ENCODE assay signal across 8 mouse cellular contexts in genomic region chr4:152315498-152316213, GRCm38 (mm10). TPM values are rescaled to one million over a fixed set of nuclear protein-coding genes. Genes with fewer than 3 reads are reported as not detected.
DNase-seq lines count a peak whose midpoint lies in the region; ATAC-seq lines count a peak whose summit lies in the region.
"Had no signal": no experiment of that assay in that cellular context is flagged by ENCODE, and none has a peak within 500 bp of the region (broad histone marks: within the 10 kb centered on the region; RNA-seq: fewer than 3 reads in every experiment).

No protein-coding gene starts in this region.

- H3K4me3 ChIP-seq in lung, embryonic 15.5 days, result peak overlapping the region; percentile 22
- no peak overlapping the region; the same call in 1 of the 2 replicates for H3K4me3 ChIP-seq in forebrain, embryonic 11.5 days (ENCODE audit: low read depth, low read length)
- peak overlapping the region; percentile 37 for H3K4me3 ChIP-seq in limb, embryonic 12.5 days (replicated peaks)

- no peak overlapping the region for H3K27ac ChIP-seq in lung, embryonic 15.5 days
- no peak overlapping the region for H3K27ac ChIP-seq in forebrain, embryonic 11.5 days (ENCODE audit: low read depth, low read length)
- no peak overlapping the region for H3K27ac ChIP-seq in limb, embryonic 12.5 days

- H3K27me3 ChIP-seq in lung, embryonic 15.5 days, result peaks cover 80% of the 10 kb centered on the region
- peaks cover 75% of the 10 kb centered on the region for H3K27me3 ChIP-seq in forebrain, embryonic 11.5 days (ENCODE audit: control insufficient read depth, insufficient read depth, low read length)
- H3K27me3 ChIP-seq in limb, embryonic 12.5 days, result peaks cover 85% of the 10 kb centered on the region

- peak overlapping the region; percentile 48 for H3K4me2 ChIP-seq in lung, embryonic 15.5 days
- H3K4me2 ChIP-seq in forebrain, embryonic 11.5 days (ENCODE audit: low read depth, low read length, severe bottlenecking), result 0 out of 2 replicates have a peak overlapping the region, but pooled peaks have one; percentile 26
- peak overlapping the region; percentile 58 for H3K4me2 ChIP-seq in limb, embryonic 12.5 days

- H3K9me3 ChIP-seq in lung, embryonic 15.5 days, result no peaks in the 10 kb centered on the region
- no peaks in the 10 kb centered on the region for H3K9me3 ChIP-seq in forebrain, embryonic 11.5 days (ENCODE audit: control insufficient read depth, low read length)
- no peaks in the 10 kb centered on the region for H3K9me3 ChIP-seq in limb, embryonic 12.5 days

- WGBS in lung, embryonic 15.5 days, result under 1% methylated on average over 43 of the region's 43 CpGs
- WGBS in forebrain, embryonic 11.5 days, result under 1% methylated on average over 43 of the region's 43 CpGs
- WGBS in limb, embryonic 12.5 days, result under 1% methylated on average over 43 of the region's 43 CpGs

- H3K4me1 ChIP-seq in lung, embryonic 15.5 days, result peaks cover 22% of the 10 kb centered on the region
- peaks cover 11% of the 10 kb centered on the region; the same call in 1 of the 2 replicates for H3K4me1 ChIP-seq in forebrain, embryonic 11.5 days (replicated peaks; ENCODE audit: control insufficient read depth, insufficient read depth, low read length)
- H3K4me1 ChIP-seq in limb, embryonic 12.5 days (replicated peaks), result peaks cover 36% of the 10 kb centered on the region

- no peaks in the 10 kb centered on the region for H3K36me3 ChIP-seq in lung, embryonic 15.5 days
- no peaks in the 10 kb centered on the region for H3K36me3 ChIP-seq in forebrain, embryonic 11.5 days (ENCODE audit: control insufficient read depth, insufficient read depth, low read length)
- no peaks in the 10 kb centered on the region for H3K36me3 ChIP-seq in limb, embryonic 12.5 days

- no peak for ATAC-seq in lung, embryonic 15.5 days (ENCODE audit: borderline replicate concordance, extremely low read depth, low FRiP score, low TSS enrichment)
- no peak for ATAC-seq in forebrain, embryonic 11.5 days (replicated peaks; ENCODE audit: low FRiP score)
- no peak for ATAC-seq in limb, embryonic 12.5 days (ENCODE audit: insufficient number of reproducible peaks, insufficient read depth, low FRiP score, low TSS enrichment, low read depth)
- no peak for ATAC-seq in inflammation-experienced regulatory T-cells, adult 6 months

- H3K9ac ChIP-seq in lung, embryonic 15.5 days, result no peak overlapping the region
- H3K9ac ChIP-seq in forebrain, embryonic 11.5 days (ENCODE audit: low read length), result no peak overlapping the region
- no peak overlapping the region for H3K9ac ChIP-seq in limb, embryonic 12.5 days (replicated peaks)

- no peak for DNase-seq in lung, postnatal 14 days
- DNase-seq in forebrain, embryonic 11.5 days (ENCODE audit: low spot score), result no peak
- peak; percentile 40 for DNase-seq in right cerebral cortex, postnatal 25 days
- DNase-seq in testis, postnatal 10 days (ENCODE audit: low spot score), result no peak
- DNase-seq: gastrocnemius, postnatal 14 days had no signal

RNA-seq across cellular contexts. Expression of gene Rnf207, which starts 3.1 kb away (rescaled TPM):
- 2.9 and 3.3 TPM in 2 replicates for polyA plus RNA-seq in lung, embryonic 15.5 days (2015; fragmentation: Nextera tagmentation; extraction: Ambion mirVana)
- 0.60 and 1.2 TPM in 2 replicates for polyA plus RNA-seq in forebrain, embryonic 11.5 days (2014; fragmentation: Nextera tagmentation; extraction: Ambion mirVana)
- polyA plus RNA-seq in limb, embryonic 12.5 days (2016; fragmentation: Nextera tagmentation; extraction: Ambion mirVana), result 0.47 and 0.68 TPM in 2 replicates
- not detected for polyA plus RNA-seq in inflammation-experienced regulatory T-cells, adult 6 months (2017; shearing (Covaris generic))

RNA-seq across cellular contexts. Expression of gene Rpl22, which starts 9.9 kb away (rescaled TPM):
- polyA plus RNA-seq in lung, embryonic 15.5 days (2015; fragmentation: Nextera tagmentation; extraction: Ambion mirVana), result 354 and 364 TPM in 2 replicates
- polyA plus RNA-seq in forebrain, embryonic 11.5 days (2014; fragmentation: Nextera tagmentation; extraction: Ambion mirVana), result 310 and 360 TPM in 2 replicates
- polyA plus RNA-seq in limb, embryonic 12.5 days (2016; fragmentation: Nextera tagmentation; extraction: Ambion mirVana), result 405 and 448 TPM in 2 replicates
- 1,000 to 10,000 TPM in 1 of 3 experiments, 100 to 1,000 TPM in 2; 752 to 1,062 (median 960) TPM for polyA plus RNA-seq in inflammation-experienced regulatory T-cells, adult 6 months (2017; shearing (Covaris generic))

RNA-seq across cellular contexts. Expression of gene Icmt, which starts 18.6 kb away (rescaled TPM):
- polyA plus RNA-seq in lung, embryonic 15.5 days (2015; fragmentation: Nextera tagmentation; extraction: Ambion mirVana), result 25.2 and 26.0 TPM in 2 replicates
- polyA plus RNA-seq in forebrain, embryonic 11.5 days (2014; fragmentation: Nextera tagmentation; extraction: Ambion mirVana), result 22.1 and 23.6 TPM in 2 replicates
- 29.3 and 33.2 TPM in 2 replicates for polyA plus RNA-seq in limb, embryonic 12.5 days (2016; fragmentation: Nextera tagmentation; extraction: Ambion mirVana)
- 1 to 10 TPM; 5.1 to 8.8 (median 7.1) TPM for polyA plus RNA-seq in inflammation-experienced regulatory T-cells, adult 6 months (2017; shearing (Covaris generic))

RNA-seq across cellular contexts. Expression of gene Chd5, which starts 22.8 kb away (rescaled TPM):
- polyA plus RNA-seq in lung, embryonic 15.5 days (2015; fragmentation: Nextera tagmentation; extraction: Ambion mirVana), result 0.03 and 0.10 TPM in 2 replicates
- polyA plus RNA-seq in forebrain, embryonic 11.5 days (2014; fragmentation: Nextera tagmentation; extraction: Ambion mirVana), result 1.3 and 1.5 TPM in 2 replicates
- polyA plus RNA-seq in limb, embryonic 12.5 days (2016; fragmentation: Nextera tagmentation; extraction: Ambion mirVana), result 0.08 and 0.41 TPM in 2 replicates
- under 1 TPM in 2 of 3 experiments, not detected in 1; 0.05 to 0.11 TPM for polyA plus RNA-seq in inflammation-experienced regulatory T-cells, adult 6 months (2017; shearing (Covaris generic))

RNA-seq across cellular contexts. Expression of gene Hes3, which starts 24.2 kb away (rescaled TPM):
- polyA plus RNA-seq in lung, embryonic 15.5 days (2015; fragmentation: Nextera tagmentation; extraction: Ambion mirVana), result not detected in 2 replicates
- 0.53 and 1.0 TPM in 2 replicates for polyA plus RNA-seq in forebrain, embryonic 11.5 days (2014; fragmentation: Nextera tagmentation; extraction: Ambion mirVana)
- polyA plus RNA-seq in limb, embryonic 12.5 days (2016; fragmentation: Nextera tagmentation; extraction: Ambion mirVana), result not detected in 2 replicates
- not detected for polyA plus RNA-seq in inflammation-experienced regulatory T-cells, adult 6 months (2017; shearing (Covaris generic))
